Mouse (Mus musculus) bone marrow, adult 2 months (tissue): ENCODE measurements at regions not wholly inside any gene's neighbourhood (a gene's known extent, or its start where the extent isn't known, plus 50 kb on each side); places are given as distances from the start of the nearest gene placed in this dataset.

Experiments used
- CTCF ChIP-seq: fragments of 200-500 bp; IDR thresholded peaks from 2 replicates; pipeline ENCODE4 v1.5.1; 2011; ENCODE audit warnings: low read length, control low read depth; ENCODE audit not compliant: control insufficient read depth, insufficient read depth
- POLR2A ChIP-seq: fragments of 200-500 bp; IDR thresholded peaks from 2 replicates; pipeline ENCODE4 v1.6.1; 2011; ENCODE audit warnings: low read depth, mild to moderate bottlenecking, control low read depth, low read length, borderline replicate concordance; ENCODE audit not compliant: control insufficient read depth

GRCm38 (mm10) chr16:93353971-93354370, 249.9 kb downstream of the Setd4 start:
- TF ChIP-seq CTCF: no peak
- no peak for TF ChIP-seq POLR2A
